Mouse (Mus musculus) E14TG2a.4 (cell line): ENCODE data around the gene Olfr1513.

Source experiments
- CTCF ChIP-seq: conservative IDR thresholded peaks from 2 replicates; pipeline ENCODE4 v1.5.1; 2014; ENCODE audit warnings: low read length
- NANOG ChIP-seq: IDR thresholded peaks from 2 replicates; pipeline ENCODE4 v1.6.1; 2014; ENCODE audit warnings: borderline replicate concordance, low read length, mixed read lengths
- POU5F1 ChIP-seq: IDR thresholded peaks from 2 replicates; pipeline ENCODE4 v1.6.1; 2014; ENCODE audit warnings: low read length, borderline replicate concordance

DNA sequence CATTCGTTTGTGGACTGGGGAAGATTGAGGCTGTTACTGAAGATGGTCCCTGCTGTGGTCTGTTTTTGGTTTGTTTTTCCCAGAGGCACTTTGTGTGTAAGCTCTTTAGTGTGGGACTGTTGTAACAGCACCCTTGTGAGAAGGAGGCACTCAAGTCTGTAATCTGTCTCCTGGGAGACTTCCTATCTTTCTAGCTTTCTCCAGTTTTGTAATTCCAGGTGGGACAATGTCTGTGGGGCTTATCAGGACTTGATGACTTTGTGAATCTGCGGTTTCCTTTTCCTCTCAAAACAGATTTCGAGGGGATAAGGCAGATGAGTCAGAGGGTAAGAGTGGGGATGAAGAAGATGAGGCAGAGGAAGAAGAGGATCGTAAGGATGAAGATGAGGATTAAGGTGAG lies at the start of gene Olfr1513:
- TF ChIP-seq CTCF (no peak), NANOG (no peak), POU5F1 (no peak)
